8 mouse cellular contexts compared by ENCODE assay signal in the genomic region with DNA sequence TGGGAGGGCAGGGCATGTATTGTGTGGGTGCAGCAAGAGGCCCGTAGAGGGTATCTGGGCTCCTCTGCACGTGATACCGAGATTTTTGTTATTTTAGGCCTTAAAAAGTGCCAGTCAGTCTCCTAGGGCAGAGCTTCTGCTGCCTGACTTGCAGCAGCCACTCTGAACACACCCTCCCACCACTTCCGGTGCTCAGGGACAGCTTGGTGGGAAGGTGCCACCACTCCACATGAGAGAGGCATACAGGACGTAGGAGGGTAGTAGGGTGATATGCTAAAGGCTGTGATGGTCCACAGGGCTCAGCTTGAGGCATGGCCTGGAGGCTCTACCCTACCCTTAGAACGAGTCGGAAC. TPM values are rescaled to one million over a fixed set of nuclear protein-coding genes. Genes with fewer than 3 reads are reported as not detected.
DNase-seq lines count a peak whose midpoint lies in the region; ATAC-seq lines count a peak whose summit lies in the region.

No protein-coding gene starts in this region.

- no peaks in the 10 kb centered on the region for H3K36me3 ChIP-seq in kidney, embryonic 15.5 days
- H3K36me3 ChIP-seq in hindbrain, embryonic 12.5 days: peaks cover 6% of the 10 kb centered on the region; the same call in 1 of the 2 replicates
- no peaks in the 10 kb centered on the region for H3K36me3 ChIP-seq in liver, embryonic 15.5 days (replicated peaks)

- no peaks in the 10 kb centered on the region for H3K9me3 ChIP-seq in kidney, embryonic 15.5 days (replicated peaks)
- no peaks in the 10 kb centered on the region for H3K9me3 ChIP-seq in hindbrain, embryonic 12.5 days (replicated peaks)
- H3K9me3 ChIP-seq in liver, embryonic 15.5 days (replicated peaks): no peaks in the 10 kb centered on the region

- peaks cover 20% of the 10 kb centered on the region for H3K4me1 ChIP-seq in kidney, embryonic 15.5 days
- H3K4me1 ChIP-seq in hindbrain, embryonic 12.5 days: peaks cover 54% of the 10 kb centered on the region
- peaks cover 21% of the 10 kb centered on the region for H3K4me1 ChIP-seq in liver, embryonic 15.5 days (replicated peaks)

- no peak for ATAC-seq in kidney, embryonic 15.5 days (replicated peaks; ENCODE audit: low FRiP score)
- ATAC-seq in hindbrain, embryonic 12.5 days (ENCODE audit: low FRiP score): peak; percentile 26; the same call in 1 of the 2 replicates
- no peak for ATAC-seq in liver, embryonic 15.5 days (ENCODE audit: insufficient read depth)

- peak overlapping the region; percentile 48; the same call in 1 of the 2 replicates for H3K9ac ChIP-seq in kidney, embryonic 15.5 days
- peak overlapping the region; percentile 83 for H3K9ac ChIP-seq in hindbrain, embryonic 12.5 days
- H3K9ac ChIP-seq in liver, embryonic 15.5 days: no peak overlapping the region

- peak overlapping the region; percentile 67 for H3K4me3 ChIP-seq in kidney, embryonic 15.5 days (replicated peaks)
- peak overlapping the region; percentile 67 for H3K4me3 ChIP-seq in hindbrain, embryonic 12.5 days
- H3K4me3 ChIP-seq in liver, embryonic 15.5 days (replicated peaks): peak overlapping the region; percentile 65

- H3K27me3 ChIP-seq in kidney, embryonic 15.5 days: peaks cover 8% of the 10 kb centered on the region; the same call in 1 of the 2 replicates
- H3K27me3 ChIP-seq in hindbrain, embryonic 12.5 days: no peaks in the 10 kb centered on the region
- H3K27me3 ChIP-seq in liver, embryonic 15.5 days: no peaks in the 10 kb centered on the region; the same call in 1 of the 2 replicates

- peak overlapping the region; percentile 91 for H3K4me2 ChIP-seq in kidney, embryonic 15.5 days
- H3K4me2 ChIP-seq in hindbrain, embryonic 12.5 days (replicated peaks): peak overlapping the region; percentile 78
- H3K4me2 ChIP-seq in liver, embryonic 15.5 days: peak overlapping the region; percentile 86

- DNase-seq in kidney, postnatal 25 days: no peak
- DNase-seq in c-Kit-positive CD71-positive TER-119-negative erythroid progenitor cells, embryonic 14.5 days (ENCODE audit: low read depth): peak; percentile 15
- peak; percentile 66 to 69 for DNase-seq in natural killer cell, adult 2 months (ENCODE audit: low spot score in 2 of 2)
- DNase-seq in embryo, embryonic 11 days: no peak
- DNase-seq in gastrocnemius, postnatal 25 days: no peak

- WGBS in kidney, embryonic 15.5 days: 25% methylated on average over 7 of the region's 7 CpGs
- 34% methylated on average over 7 of the region's 7 CpGs for WGBS in hindbrain, embryonic 12.5 days
- 19% methylated on average over 7 of the region's 7 CpGs for WGBS in liver, embryonic 15.5 days (ENCODE audit: insufficient replicate concordance)

- no peak overlapping the region for H3K27ac ChIP-seq in kidney, embryonic 15.5 days
- H3K27ac ChIP-seq in hindbrain, embryonic 12.5 days: peak overlapping the region; percentile 88
- no peak overlapping the region for H3K27ac ChIP-seq in liver, embryonic 15.5 days (replicated peaks)

RNA-seq across cellular contexts. Expression of a gene that starts 40.6 kb away (rescaled TPM):
- 71.4 and 78.4 TPM in 2 replicates for polyA plus RNA-seq in kidney, embryonic 15.5 days (2015; fragmentation: Nextera tagmentation; extraction: Ambion mirVana)
- polyA plus RNA-seq in hindbrain, embryonic 12.5 days (2016; fragmentation: Nextera tagmentation; extraction: Ambion mirVana): 170 TPM in 2 replicates
- polyA plus RNA-seq in liver, embryonic 15.5 days (2015; fragmentation: Nextera tagmentation; extraction: Ambion mirVana): 15.1 and 17.7 TPM in 2 replicates
- 10 to 100 TPM; 26.3 to 27.2 TPM for total RNA-seq in gastrocnemius, postnatal 25 days (2021)

RNA-seq across cellular contexts. Expression of a gene that starts 47.5 kb away (rescaled TPM):
- 34.2 and 37.8 TPM in 2 replicates for polyA plus RNA-seq in kidney, embryonic 15.5 days (2015; fragmentation: Nextera tagmentation; extraction: Ambion mirVana)
- polyA plus RNA-seq in hindbrain, embryonic 12.5 days (2016; fragmentation: Nextera tagmentation; extraction: Ambion mirVana): 50.8 and 59.8 TPM in 2 replicates
- polyA plus RNA-seq in liver, embryonic 15.5 days (2015; fragmentation: Nextera tagmentation; extraction: Ambion mirVana): 9.1 and 10.3 TPM in 2 replicates
- 10 to 100 TPM; 37.8 to 39.2 TPM for total RNA-seq in gastrocnemius, postnatal 25 days (2021)

Comparison
In these comparisons a context has a peak if more than half of its experiments do, and no peak if none do; other contexts are left out.
1. DNase-seq: peak in c-Kit-positive CD71-positive TER-119-negative erythroid progenitor cells, embryonic 14.5 days (single experiment) and natural killer cell, adult 2 months (2 of 2); none in kidney, postnatal 25 days (0 of 2), embryo, embryonic 11 days (single experiment) and gastrocnemius, postnatal 25 days (single experiment).
2. Peak in every context shown above with its lines, with median percentiles within 50 percentile points of each other: H3K4me2 ChIP-seq and H3K4me3 ChIP-seq.